Mouse (Mus musculus): ENCODE measurements around the gene Brd3os. TPM values are rescaled to one million over a fixed set of nuclear protein-coding genes. Genes with fewer than 3 reads are reported as not detected.

The Brd3os gene
- polyA plus RNA-seq, 1 experiment from 2014 or later: 15.1 TPM

GRCm38 (mm10) chr2:27480367-27480766 is 38.2 kb downstream of the Brd3os start:
- H3K27me3 ChIP-seq (ENCODE audit: control insufficient read depth, insufficient read depth, low read length): no peaks in the 10 kb centered on the region
- H3K9ac ChIP-seq (ENCODE audit: low read length): no peak overlapping the region
- no peak overlapping the region for H3K4me2 ChIP-seq
- H3K9me3 ChIP-seq (ENCODE audit: control insufficient read depth, low read length): no peaks in the 10 kb centered on the region
- no peaks in the 10 kb centered on the region for H3K36me3 ChIP-seq (ENCODE audit: control insufficient read depth, insufficient read depth, low read length)
- peaks cover 6% of the 10 kb centered on the region; the same call in 1 of the 2 replicates for H3K4me1 ChIP-seq (ENCODE audit: control insufficient read depth, insufficient read depth, low read length)
- H3K27ac ChIP-seq (ENCODE audit: low read depth, low read length): no peak overlapping the region
- no peak overlapping the region for H3K4me3 ChIP-seq (ENCODE audit: low read depth, low read length)
- ATAC-seq (ENCODE audit: low FRiP score) (no peak), DNase-seq (ENCODE audit: low spot score, missing footprints) (no peak)
- WGBS: 73% methylated on average over 4 of the region's 4 CpGs

- WGBS: 86% methylated on average over 7 of the region's 7 CpGs
- no peak overlapping the region for H3K4me3 ChIP-seq (ENCODE audit: low read depth, low read length)
- H3K9me3 ChIP-seq (ENCODE audit: control insufficient read depth, low read length): no peaks in the 10 kb centered on the region
- H3K36me3 ChIP-seq (ENCODE audit: control insufficient read depth, insufficient read depth, low read length): no peaks in the 10 kb centered on the region
- ATAC-seq (ENCODE audit: low FRiP score): no peak
- no peak overlapping the region for H3K4me2 ChIP-seq
- H3K27ac ChIP-seq (ENCODE audit: low read depth, low read length): no peak overlapping the region
- DNase-seq (ENCODE audit: low spot score, missing footprints): no peak
- no peaks in the 10 kb centered on the region for H3K4me1 ChIP-seq (ENCODE audit: control insufficient read depth, insufficient read depth, low read length)
- H3K27me3 ChIP-seq (ENCODE audit: control insufficient read depth, insufficient read depth, low read length): no peaks in the 10 kb centered on the region
- H3K9ac ChIP-seq (ENCODE audit: low read length): no peak overlapping the region
Observed at GRCm38 (mm10) chr2:27482265-27482861, 40.2 kb downstream of the Brd3os start.

GRCm38 (mm10) chr2:27486725-27487124 is 44.6 kb downstream of the Brd3os start:
- ATAC-seq (ENCODE audit: low FRiP score): no peak
- Histone ChIP-seq H3K9ac (ENCODE audit: low read length) (no peak overlapping the region), H3K9me3 (ENCODE audit: control insufficient read depth, low read length) (no peaks in the 10 kb centered on the region), H3K36me3 (ENCODE audit: control insufficient read depth, insufficient read depth, low read length) (no peaks in the 10 kb centered on the region), H3K4me1 (ENCODE audit: control insufficient read depth, insufficient read depth, low read length) (no peaks in the 10 kb centered on the region), H3K4me2 (no peak overlapping the region), H3K4me3 (ENCODE audit: low read depth, low read length) (no peak overlapping the region), H3K27ac (ENCODE audit: low read depth, low read length) (no peak overlapping the region), H3K27me3 (ENCODE audit: control insufficient read depth, insufficient read depth, low read length) (no peaks in the 10 kb centered on the region)
- 79% methylated on average over 4 of the region's 4 CpGs for WGBS
- no peak for DNase-seq (ENCODE audit: low spot score, missing footprints)

GRCm38 (mm10) chr2:27487336-27488049 is 45.4 kb downstream of the Brd3os start:
- ATAC-seq (ENCODE audit: low FRiP score): no peak

GRCm38 (mm10) chr2:27488362-27488761 is 46.2 kb downstream of the Brd3os start:
- 87% methylated on average over 1 of the region's 1 CpGs for WGBS
- H3K4me2 ChIP-seq: no peak overlapping the region
- H3K27me3 ChIP-seq (ENCODE audit: control insufficient read depth, insufficient read depth, low read length): no peaks in the 10 kb centered on the region
- H3K36me3 ChIP-seq (ENCODE audit: control insufficient read depth, insufficient read depth, low read length): no peaks in the 10 kb centered on the region
- no peaks in the 10 kb centered on the region for H3K9me3 ChIP-seq (ENCODE audit: control insufficient read depth, low read length)
- H3K4me3 ChIP-seq (ENCODE audit: low read depth, low read length): no peak overlapping the region
- no peak overlapping the region for H3K27ac ChIP-seq (ENCODE audit: low read depth, low read length)
- no peak overlapping the region for H3K9ac ChIP-seq (ENCODE audit: low read length)
- DNase-seq (ENCODE audit: low spot score, missing footprints): no peak
- ATAC-seq (ENCODE audit: low FRiP score): no peak
- no peaks in the 10 kb centered on the region for H3K4me1 ChIP-seq (ENCODE audit: control insufficient read depth, insufficient read depth, low read length)

More at GRCm38 (mm10) chr2:27487336-27488049, 45.4 kb downstream of the Brd3os start:
- Histone ChIP-seq H3K4me2 (no peak overlapping the region), H3K9me3 (ENCODE audit: control insufficient read depth, low read length) (no peaks in the 10 kb centered on the region), H3K4me1 (ENCODE audit: control insufficient read depth, insufficient read depth, low read length) (no peaks in the 10 kb centered on the region), H3K36me3 (ENCODE audit: control insufficient read depth, insufficient read depth, low read length) (no peaks in the 10 kb centered on the region), H3K9ac (ENCODE audit: low read length) (no peak overlapping the region), H3K4me3 (ENCODE audit: low read depth, low read length) (no peak overlapping the region), H3K27ac (ENCODE audit: low read depth, low read length) (no peak overlapping the region), H3K27me3 (ENCODE audit: control insufficient read depth, insufficient read depth, low read length) (no peaks in the 10 kb centered on the region)
- no peak for DNase-seq (ENCODE audit: low spot score, missing footprints)
- 82% methylated on average over 3 of the region's 4 CpGs for WGBS

- Histone ChIP-seq H3K27me3 (ENCODE audit: control insufficient read depth, insufficient read depth, low read length) (no peaks in the 10 kb centered on the region), H3K4me3 (ENCODE audit: low read depth, low read length) (no peak overlapping the region), H3K36me3 (ENCODE audit: control insufficient read depth, insufficient read depth, low read length) (no peaks in the 10 kb centered on the region), H3K27ac (ENCODE audit: low read depth, low read length) (no peak overlapping the region), H3K4me1 (ENCODE audit: control insufficient read depth, insufficient read depth, low read length) (no peaks in the 10 kb centered on the region), H3K9me3 (ENCODE audit: control insufficient read depth, low read length) (no peaks in the 10 kb centered on the region), H3K9ac (ENCODE audit: low read length) (no peak overlapping the region), H3K4me2 (no peak overlapping the region)
- WGBS: 75% methylated on average over 2 of the region's 2 CpGs
- ATAC-seq (ENCODE audit: low FRiP score): no peak
- no peak for DNase-seq (ENCODE audit: low spot score, missing footprints)
Observed at GRCm38 (mm10) chr2:27490939-27491338, 48.8 kb downstream of the Brd3os start.

Small RNAs within 50 kb of the gene (microRNA-seq; reads per million reads assigned to microRNA genes)
- not detected for gene Gm24049
- not detected for gene Mir7578

Other genes with a start within 250 kb of the Brd3os start
- gene Sardh, start 194.0 kb upstream of the Brd3os start, polyA plus RNA-seq (2014; fragmentation: Nextera tagmentation; extraction: Ambion mirVana): 3.6 and 4.4 TPM in 2 replicates
- gene Vav2, start 15.3 kb upstream of the Brd3os start, polyA plus RNA-seq (2014; fragmentation: Nextera tagmentation; extraction: Ambion mirVana): 13.7 and 15.0 TPM in 2 replicates
- 168 and 189 TPM in 2 replicates for gene Brd3, start 65.3 kb downstream of the Brd3os start, polyA plus RNA-seq (2014; fragmentation: Nextera tagmentation; extraction: Ambion mirVana)
- 63.5 and 69.1 TPM in 2 replicates for gene Wdr5, start 72.8 kb downstream of the Brd3os start, polyA plus RNA-seq (2014; fragmentation: Nextera tagmentation; extraction: Ambion mirVana)
- gene Rxra, start 234.1 kb downstream of the Brd3os start, polyA plus RNA-seq (2014; fragmentation: Nextera tagmentation; extraction: Ambion mirVana): 6.7 and 6.9 TPM in 2 replicates

All from midbrain, embryonic 11.5 days (tissue).